8 mouse cellular contexts compared by ENCODE assay signal in genomic region chr11:95521563-95521962, GRCm38 (mm10). TPM values are rescaled to one million over a fixed set of nuclear protein-coding genes. Genes with fewer than 3 reads are reported as not detected.
DNase-seq lines count a peak whose midpoint lies in the region; ATAC-seq and TF ChIP-seq lines count a peak whose summit lies in the region.

No protein-coding gene starts in this region.

- H3K9ac ChIP-seq in heart, embryonic 14.5 days (ENCODE audit: low read length): peak overlapping the region; percentile 18; the same call in 1 of the 2 replicates
- no peak overlapping the region for H3K9ac ChIP-seq in kidney, postnatal 0 days (ENCODE audit: low read depth, low read length)
- no peak overlapping the region for H3K9ac ChIP-seq in liver, adult 2 months (ENCODE audit: low read depth, low read length)

- H3K4me1 ChIP-seq in heart, embryonic 14.5 days (ENCODE audit: control insufficient read depth in 2 of 2, insufficient read depth in 2 of 2, low read length in 2 of 2): peaks cover 4 to 18% of the 10 kb centered on the region in 2 experiments; a peak in 3 of 4 replicates
- H3K4me1 ChIP-seq in kidney, postnatal 0 days (replicated peaks; ENCODE audit: insufficient read depth, low read length): 0 out of 2 replicates have a peak, but pooled peaks cover 5% of the 10 kb centered on the region
- H3K4me1 ChIP-seq in liver, adult 2 months (ENCODE audit: control insufficient read depth, insufficient read depth, low read length): 0 out of 2 replicates have a peak, but pooled peaks cover 3% of the 10 kb centered on the region

- TF ChIP-seq POLR2A in liver, adult 2 months (IDR thresholded peaks at IDR 0.05; ENCODE audit: extremely low read depth, insufficient read depth, low read length): no peak

- H3K27ac ChIP-seq in heart, embryonic 14.5 days (replicated peaks in 1 of 2; ENCODE audit: control insufficient read depth in 1 of 2, insufficient read depth in 1 of 2, low read depth in 2 of 2, low read length in 2 of 2): no peak overlapping the region
- no peak overlapping the region for H3K27ac ChIP-seq in kidney, postnatal 0 days
- no peak overlapping the region for H3K27ac ChIP-seq in liver, adult 2 months (replicated peaks; ENCODE audit: insufficient read depth, low read depth, low read length)

- peaks cover 17% of the 10 kb centered on the region for H3K27me3 ChIP-seq in C2C12 (ENCODE audit: control insufficient read depth, insufficient read depth, insufficient read length)
- H3K27me3 ChIP-seq in heart, embryonic 14.5 days (ENCODE audit: control insufficient read depth, insufficient read depth, low read length): peaks cover 6% of the 10 kb centered on the region; the same call in 1 of the 2 replicates
- 0 out of 2 replicates have a peak, but pooled peaks cover 8% of the 10 kb centered on the region for H3K27me3 ChIP-seq in kidney, postnatal 0 days (ENCODE audit: insufficient read depth, low read length)
- no peaks in the 10 kb centered on the region for H3K27me3 ChIP-seq in liver, adult 2 months (ENCODE audit: control insufficient read depth, insufficient read depth, low read length)
- peaks cover 2% of the 10 kb centered on the region; the same call in 1 of the 2 replicates for H3K27me3 ChIP-seq in splenic B cell, adult 2 months (ENCODE audit: control insufficient read depth, insufficient read depth, low read length, poor library complexity, severe bottlenecking)

- DNase-seq in brain, adult 2 months (ENCODE audit: low read depth, low spot score): peak; percentile 92
- DNase-seq in kidney, postnatal 0 days (ENCODE audit: low spot score): peak; percentile 83
- DNase-seq in liver, adult 2 months (ENCODE audit: extremely low read depth, low read depth, low spot score): peak; percentile 44
- DNase-seq in splenic B cell, adult 2 months (ENCODE audit: low read depth, low spot score): peak; percentile 76

- peak; percentile 54 for ATAC-seq in erythroblast, adult 5-6 weeks (replicated peaks; ENCODE audit: low FRiP score, poor library complexity, severe bottlenecking)
- ATAC-seq in heart, embryonic 14.5 days (ENCODE audit: insufficient number of reproducible peaks, insufficient read depth, low FRiP score, low read depth): peak; percentile 45; the same call in 1 of the 2 replicates
- ATAC-seq in kidney, postnatal 0 days (replicated peaks; ENCODE audit: low FRiP score, low read depth): peak; percentile 55
- ATAC-seq in monocyte, adult 5-6 weeks (replicated peaks; ENCODE audit: insufficient number of reproducible peaks, low FRiP score, low TSS enrichment, poor library complexity, severe bottlenecking): peak; percentile 67

- peak overlapping the region; percentile 58 for H3K4me2 ChIP-seq in heart, embryonic 14.5 days (ENCODE audit: low read length)
- peak overlapping the region; percentile 47 for H3K4me2 ChIP-seq in kidney, postnatal 0 days (ENCODE audit: low read length)

- TF ChIP-seq CTCF in C2C12 (IDR thresholded peaks at IDR 0.05; ENCODE audit: control insufficient read depth, insufficient read depth, insufficient read length): peak; percentile 82
- TF ChIP-seq CTCF in kidney, postnatal 0 days (IDR thresholded peaks at IDR 0.05; ENCODE audit: low read depth): peak; percentile 90
- peak; percentile 95 for TF ChIP-seq CTCF in liver, adult 2 months (IDR thresholded peaks at IDR 0.05; ENCODE audit: low read depth, low read length)

- H3K36me3 ChIP-seq in C2C12 (ENCODE audit: control insufficient read depth, insufficient read depth): no peaks in the 10 kb centered on the region
- no peaks in the 10 kb centered on the region for H3K36me3 ChIP-seq in heart, embryonic 14.5 days (ENCODE audit: control insufficient read depth, insufficient read depth, low read length)
- no peaks in the 10 kb centered on the region for H3K36me3 ChIP-seq in kidney, postnatal 0 days (ENCODE audit: insufficient read depth, low read length)
- no peaks in the 10 kb centered on the region for H3K36me3 ChIP-seq in liver, adult 2 months (ENCODE audit: control insufficient read depth, insufficient read depth, low read length)
- H3K36me3 ChIP-seq in splenic B cell, adult 2 months (ENCODE audit: control insufficient read depth, insufficient read depth, low read length, poor library complexity, severe bottlenecking): no peaks in the 10 kb centered on the region

- H3ac ChIP-seq in C2C12 (ENCODE audit: control insufficient read depth, insufficient read length, low read depth): no peak overlapping the region

- H3K4me3 ChIP-seq in C2C12 (ENCODE audit: insufficient read depth, poor library complexity, severe bottlenecking): no peak overlapping the region
- peak overlapping the region; percentile 14 to 21; a peak in 2 of 4 replicates for H3K4me3 ChIP-seq in heart, embryonic 14.5 days (ENCODE audit: control insufficient read depth in 1 of 2, insufficient read depth in 1 of 2, low read depth in 1 of 2, low read length in 2 of 2)
- peak overlapping the region; percentile 13; the same call in 1 of the 2 replicates for H3K4me3 ChIP-seq in kidney, postnatal 0 days (replicated peaks; ENCODE audit: low read depth, low read length)
- H3K4me3 ChIP-seq in liver, adult 2 months (ENCODE audit: insufficient read depth, low read depth, low read length): no peak overlapping the region

- H3K79me2 ChIP-seq in C2C12 (ENCODE audit: control insufficient read depth, insufficient read depth): no peaks in the 10 kb centered on the region
- H3K79me2 ChIP-seq in liver, adult 2 months (ENCODE audit: control insufficient read depth, insufficient read depth, low read length): no peaks in the 10 kb centered on the region

- under 1% methylated on average over 13 of the region's 13 CpGs for WGBS in heart, embryonic 14.5 days
- 1% methylated on average over 13 of the region's 13 CpGs for WGBS in kidney, postnatal 0 days
- WGBS in liver, adult 2 months: 2% methylated on average over 13 of the region's 13 CpGs

- no peaks in the 10 kb centered on the region for H3K9me3 ChIP-seq in heart, embryonic 14.5 days (ENCODE audit: control insufficient read depth, low read length)
- no peaks in the 10 kb centered on the region for H3K9me3 ChIP-seq in kidney, postnatal 0 days (replicated peaks; ENCODE audit: low read length)

- no peaks in the 10 kb centered on the region for H3K79me3 ChIP-seq in C2C12 (ENCODE audit: low read depth)

TF ChIP-seq in C2C12, 6 proteins besides CTCF, POLR2A, EP300 and RAD21:
- TF ChIP-seq USF1 (IDR thresholded peaks at IDR 0.05; ENCODE audit: low read depth) (no peak), MAX (IDR thresholded peaks at IDR 0.05) (no peak), CEBPB (IDR thresholded peaks at IDR 0.05; ENCODE audit: low read depth) (no peak), MYOG (IDR thresholded peaks at IDR 0.05; ENCODE audit: control insufficient read depth, extremely low read depth, insufficient read length) (no peak)
TF ChIP-seq in C2C12: peak in this region for 0.

RNA-seq across cellular contexts. Expression of gene Nxph3, which starts 7.2 kb away (rescaled TPM):
- polyA plus RNA-seq in C2C12 (2012; fragmentation: generic; extraction: Trizol): 1.2 TPM
- total RNA-seq in erythroblast, adult 5-6 weeks (2015; ENCODE audit: low replicate concordance): not detected in 2 replicates
- not detected in 2 replicates for total RNA-seq in erythroblast, adult 5-6 weeks (2017; ENCODE audit: low replicate concordance)
- polyA plus RNA-seq in heart, embryonic 14.5 days (2014; fragmentation: Nextera tagmentation; extraction: Ambion mirVana): 0.36 TPM in 1 of 2 replicates, not detected in the other
- polyA plus RNA-seq in kidney, postnatal 0 days (2015; fragmentation: Nextera tagmentation; extraction: Ambion mirVana): 0.51 and 0.75 TPM in 2 replicates
- total RNA-seq in liver, adult 2 months (2014; rRNA removed): not detected in 2 replicates
- polyA plus RNA-seq in liver, adult 2 months (2012; rRNA removed): 0.05 TPM in 1 of 2 replicates, not detected in the other
- not detected in 3 replicates for total RNA-seq in monocyte, adult 5-6 weeks (2017)

Comparison
In these comparisons a context has a peak if more than half of its experiments do, and no peak if none do; other contexts are left out.
1. H3K4me3 ChIP-seq: peak in heart, embryonic 14.5 days (2 of 2) and kidney, postnatal 0 days (single experiment); none in C2C12 (single experiment) and liver, adult 2 months (single experiment).
2. Peak in every context shown above with its lines, with median percentiles within 50 percentile points of each other: CTCF ChIP-seq, DNase-seq and ATAC-seq.